Mouse (Mus musculus) left cerebral cortex, postnatal 36 days (tissue): ENCODE measurements around the gene Gng7. TPM values are rescaled to one million over a fixed set of nuclear protein-coding genes. Genes with fewer than 3 reads are reported as not detected.

ENCODE experiments used
- DNase-seq, 2 experiments: peaks; one replicate each; pipeline ENCODE4 v3.0.0; 2021 to 2022; ENCODE audit warnings: low spot score in 2 of 2, mixed read lengths in 1 of 2
- intact Hi-C: fragments of 180-260 bp; cut with DNase I; formaldehyde crosslinking; loops from one replicate; pipeline ENCODE4 v1.15.1; 2025
- total RNA-seq, 2 experiments: library from RNA; stranded (reverse); gene quantifications; 2 replicates each; pipeline ENCODE4 v1.2.3; 2021

The Gng7 gene
- total RNA-seq, 2 experiments from 2014 or later = 97.9 to 136 TPM

DNA sequence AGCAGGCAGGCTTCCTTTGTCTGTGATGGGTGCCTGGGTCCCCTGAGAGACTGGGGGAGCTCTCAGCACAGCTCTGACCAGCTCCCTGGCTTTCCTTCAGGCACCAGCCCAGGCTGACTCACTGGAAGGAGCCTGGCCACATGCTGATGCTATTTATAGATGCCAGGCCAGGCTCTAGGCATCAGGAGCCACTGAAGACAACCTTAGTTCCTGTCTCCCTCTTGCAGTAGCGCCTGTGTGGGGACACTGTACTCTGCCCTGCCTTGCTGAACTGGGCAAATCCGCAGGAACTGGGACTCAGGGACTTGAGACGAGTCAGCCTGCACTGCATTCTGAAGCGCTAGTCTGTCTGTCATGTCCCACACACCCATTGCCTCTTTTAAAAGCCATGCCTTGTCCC lies 12.6 kb upstream of the Gng7 start:
- peak in 1 of 2 experiments; percentile 37 for DNase-seq
- intact Hi-C loops = no loop called here

DNA sequence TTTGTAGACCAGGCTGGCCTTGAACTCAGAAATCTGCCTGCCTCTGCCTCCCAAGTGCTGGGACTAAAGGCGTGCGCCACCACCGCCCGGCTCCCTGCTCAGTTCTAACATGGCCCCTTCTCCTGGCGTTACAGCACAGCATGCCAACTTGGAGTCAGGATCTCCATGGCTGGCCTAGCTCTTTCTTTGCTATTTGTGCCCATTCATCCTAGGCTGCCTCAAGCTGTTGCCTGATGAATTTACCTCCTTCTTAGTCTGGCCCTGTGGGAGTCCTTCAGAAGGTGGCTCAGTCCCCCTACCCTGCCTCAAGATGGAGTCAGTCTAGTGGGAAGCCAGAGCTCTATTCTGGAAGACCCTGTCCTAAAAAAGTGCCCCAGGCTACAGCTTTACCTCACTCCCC lies 12.1 kb upstream of the Gng7 start:
- no peak for DNase-seq
- intact Hi-C loops = no loop called here

DNA sequence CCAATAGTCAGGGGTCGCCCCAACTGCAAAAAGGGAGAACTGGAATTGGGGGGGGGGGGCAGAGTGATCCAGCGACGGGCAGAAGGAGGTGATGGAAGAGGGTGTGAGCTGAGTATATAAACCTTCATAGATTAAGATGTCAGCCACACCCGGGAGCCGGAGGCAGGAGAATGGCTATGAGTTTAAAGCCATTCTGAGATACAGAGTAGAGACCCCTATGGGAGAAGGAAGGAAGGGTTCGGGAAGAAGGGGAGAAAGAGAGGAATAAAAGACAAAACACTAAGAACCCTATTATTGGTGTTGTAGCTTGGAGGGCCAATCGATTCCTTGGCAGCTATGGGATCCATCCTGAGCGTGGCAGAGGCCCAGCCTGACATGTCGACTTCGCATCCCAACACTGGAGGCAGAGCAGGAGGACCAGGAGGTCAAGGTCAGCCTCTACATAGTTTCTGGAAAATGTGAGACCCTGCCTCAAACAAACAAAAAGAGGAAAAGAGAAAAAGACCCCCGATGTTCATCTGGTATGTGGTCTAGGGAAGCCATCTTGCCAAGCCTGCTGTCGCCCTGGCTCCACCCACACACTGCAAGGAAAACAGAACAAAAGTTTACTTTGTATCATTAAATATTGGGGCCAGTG lies 11.0 kb upstream of the Gng7 start, which contains the start of gene Diras1:
Gene Diras1, minus strand, starts transcription at position 24 of the 637 bp plus-strand sequence.
- intact Hi-C loops = no loop called here

DNA sequence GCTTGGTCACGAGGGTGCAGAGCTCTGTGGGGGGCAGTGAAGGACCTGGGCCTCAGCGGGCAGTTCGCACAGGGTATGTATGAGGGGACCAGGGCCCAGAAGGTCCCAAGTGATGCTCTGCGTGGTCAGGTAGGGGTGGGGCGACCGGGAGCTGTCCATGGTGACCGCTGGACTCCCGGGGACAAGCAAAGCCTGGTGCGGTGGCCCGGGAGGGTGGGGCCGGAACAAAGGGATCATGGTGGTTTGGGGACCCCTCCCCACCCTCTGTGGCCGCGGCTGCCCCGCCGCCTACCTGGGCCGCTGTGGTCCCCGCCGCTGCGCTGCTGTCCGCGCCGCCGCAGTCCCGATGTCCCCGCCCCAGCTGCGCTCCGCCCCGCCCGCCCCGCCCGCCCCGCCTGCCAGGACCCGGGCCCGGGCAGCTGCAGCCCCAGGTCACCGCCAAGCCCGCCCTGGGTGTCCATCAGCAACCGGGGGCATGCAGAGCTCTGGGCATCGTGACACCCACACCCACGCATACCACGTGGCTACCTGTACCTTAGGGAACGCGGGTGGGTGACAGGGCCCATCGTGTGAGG lies 10.4 kb upstream of the Gng7 start:
- intact Hi-C loops = no loop called here
- DNase-seq = peak in 1 of 2 experiments; percentile 53

More for the DNA sequence above, 11.0 kb upstream of the Gng7 start, which contains the start of gene Diras1:
- no peak for DNase-seq

DNA sequence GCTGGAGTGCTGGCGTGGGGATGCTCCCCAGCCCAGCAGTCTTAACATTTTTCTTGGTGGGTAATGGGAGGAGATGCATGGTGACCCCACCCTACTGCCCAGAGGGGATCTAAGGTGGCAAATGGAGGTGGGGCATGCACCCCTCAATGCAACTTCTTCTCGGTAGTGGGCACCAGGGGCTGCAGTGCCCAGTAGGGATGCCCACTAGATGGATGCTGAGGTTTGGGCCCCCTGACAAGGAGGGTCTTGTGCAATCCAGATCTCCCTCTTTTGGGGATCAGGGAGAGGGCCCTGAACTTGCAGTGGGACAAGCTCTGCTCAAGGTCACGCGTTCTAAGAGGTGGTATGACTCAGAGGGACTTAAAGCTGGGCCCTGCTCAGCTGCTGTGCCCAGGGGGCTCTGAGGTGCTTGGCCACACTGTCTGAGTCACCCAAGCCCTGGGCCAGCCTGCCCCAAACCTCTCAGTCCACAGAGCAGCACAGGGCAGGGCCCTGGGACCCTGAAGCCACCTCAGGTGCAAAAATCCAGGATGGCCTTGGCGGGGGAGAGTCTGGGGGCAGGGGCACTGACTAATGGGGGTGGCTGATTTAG lies 9.7 kb upstream of the Gng7 start:
- DNase-seq = no peak
- intact Hi-C loops = no loop called here

DNA sequence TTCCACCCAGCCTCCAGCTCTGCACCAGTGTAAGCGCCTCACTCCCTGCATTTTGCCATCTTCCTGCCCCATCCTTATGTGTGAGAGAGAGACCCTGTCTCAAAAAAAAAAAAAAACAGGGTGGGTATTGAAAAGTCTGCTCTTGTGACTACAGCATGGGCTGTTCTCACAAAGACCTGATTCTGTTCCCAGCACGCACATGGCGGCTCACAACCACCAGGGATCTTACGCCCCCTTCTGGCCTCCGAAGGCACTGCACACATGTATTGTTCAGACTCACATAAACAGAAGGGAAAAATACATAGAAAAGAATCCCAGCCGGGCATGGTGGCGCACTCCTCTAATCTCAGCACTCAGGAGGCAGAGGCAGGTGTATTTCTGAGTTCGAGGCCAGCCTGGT lies 8.0 kb upstream of the Gng7 start:
- DNase-seq = no peak
- intact Hi-C loops = no loop called here

DNA sequence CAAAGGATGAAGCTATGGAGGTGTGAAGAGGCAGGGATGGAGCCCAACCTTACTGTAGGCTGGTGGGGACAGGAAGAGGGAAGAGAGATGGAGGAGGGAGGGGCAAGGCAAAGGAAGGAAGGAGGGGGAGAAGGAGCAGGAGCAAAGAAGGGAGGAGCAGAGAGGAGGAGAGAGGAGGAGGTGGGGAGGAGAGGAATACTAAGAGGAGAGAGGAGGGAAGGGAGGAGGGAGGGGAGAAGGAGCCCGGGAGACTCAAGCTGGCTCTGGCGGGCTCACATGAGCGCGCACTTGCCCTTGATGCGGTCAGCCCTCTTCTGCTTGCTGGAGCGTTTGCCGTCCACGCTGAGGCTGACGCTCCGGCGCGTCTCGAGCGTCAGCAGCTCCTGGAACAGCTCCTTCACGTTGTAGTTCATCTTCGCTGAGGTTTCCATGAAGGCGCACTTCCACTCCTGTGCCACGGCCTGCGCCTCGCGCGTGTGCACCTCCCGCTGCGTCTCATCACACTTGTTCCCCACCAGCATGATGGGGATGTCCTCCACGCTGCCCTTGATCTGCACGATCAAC lies 6.9 kb upstream of the Gng7 start:
- intact Hi-C loops = no loop called here
- peak in 1 of 2 experiments; percentile 30 for DNase-seq

DNA sequence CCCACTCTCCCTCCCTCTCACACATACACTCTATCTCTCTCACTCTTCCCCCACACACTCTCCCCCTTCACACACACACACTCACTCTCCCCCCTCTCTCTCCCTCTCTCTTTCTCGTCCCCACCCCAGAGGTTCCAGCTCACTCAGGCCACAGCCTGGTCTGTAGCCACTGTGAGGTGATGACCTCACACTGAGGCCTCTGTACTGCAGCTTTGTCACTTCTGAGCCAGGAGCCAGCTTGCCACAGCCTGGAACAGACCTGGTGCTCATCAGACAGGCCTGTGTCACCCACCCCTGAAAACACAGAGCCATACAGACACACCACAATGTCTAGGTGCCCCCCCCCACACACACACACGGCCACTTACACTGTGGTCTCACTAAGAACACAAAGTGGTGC lies 5.5 kb upstream of the Gng7 start:
- no peak for DNase-seq
- intact Hi-C loops = no loop called here

DNA sequence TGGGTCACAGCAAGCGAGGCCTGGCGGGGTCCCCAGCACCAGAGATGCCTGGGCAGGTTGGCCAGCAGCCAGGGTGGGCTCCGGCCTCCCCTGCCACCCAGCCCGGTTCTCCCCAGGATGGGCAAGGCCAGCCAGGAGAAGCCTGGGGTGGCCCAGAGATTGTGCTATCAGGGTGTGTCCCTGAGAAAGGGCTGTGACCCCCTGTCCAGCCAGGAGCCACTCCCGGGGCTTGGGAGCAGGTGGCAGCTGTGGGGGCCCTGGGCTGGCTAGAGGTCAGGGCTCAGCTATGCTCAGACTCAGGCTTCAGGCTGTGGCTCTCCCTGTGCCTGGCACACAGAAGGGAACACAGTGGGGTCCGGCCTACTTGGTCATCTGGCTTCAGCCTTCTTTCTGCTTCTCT lies 4.9 kb upstream of the Gng7 start:
- intact Hi-C loops = no loop called here
- DNase-seq = no peak

DNA sequence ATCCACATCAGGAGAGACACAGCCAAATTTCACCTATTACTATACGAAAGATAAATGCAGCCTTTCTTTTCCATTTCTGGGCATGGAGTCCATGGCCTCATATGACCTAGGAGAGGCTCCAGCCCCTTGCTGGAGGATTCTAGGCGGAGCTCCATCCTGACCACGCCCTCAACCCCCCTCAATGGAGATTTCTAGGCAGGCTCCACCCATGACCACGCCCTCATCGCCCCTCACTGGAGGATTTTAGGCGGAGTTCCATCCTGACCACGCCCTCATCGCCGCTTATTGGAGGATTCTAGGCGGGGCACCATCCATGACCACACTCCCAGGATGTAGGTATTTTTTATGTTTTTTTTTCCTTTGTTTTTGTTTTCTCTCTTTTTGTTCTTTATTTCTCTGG lies 3.6 kb upstream of the Gng7 start:
- DNase-seq = no peak
- intact Hi-C loops = no loop called here

DNA sequence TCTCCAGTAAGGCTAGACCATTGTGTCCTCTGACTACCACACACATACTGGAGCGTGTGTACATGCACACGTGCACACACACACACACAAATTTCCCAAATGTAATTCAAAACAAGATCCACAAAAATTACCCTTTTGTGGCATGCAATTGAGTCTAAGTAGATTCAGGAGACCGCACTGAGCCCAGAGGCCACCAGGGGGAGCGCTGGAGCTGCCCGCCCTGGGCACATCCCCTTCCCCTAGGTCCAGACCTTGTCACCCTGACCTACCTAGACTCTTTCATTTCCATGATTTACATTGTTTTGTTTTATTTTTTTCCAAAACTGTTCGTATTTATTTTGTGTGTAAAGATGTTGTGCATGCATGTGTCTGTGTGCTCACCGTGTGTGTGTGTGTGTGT lies 1.9 kb upstream of the Gng7 start:
- intact Hi-C loops = no loop called here
- DNase-seq = no peak

DNA sequence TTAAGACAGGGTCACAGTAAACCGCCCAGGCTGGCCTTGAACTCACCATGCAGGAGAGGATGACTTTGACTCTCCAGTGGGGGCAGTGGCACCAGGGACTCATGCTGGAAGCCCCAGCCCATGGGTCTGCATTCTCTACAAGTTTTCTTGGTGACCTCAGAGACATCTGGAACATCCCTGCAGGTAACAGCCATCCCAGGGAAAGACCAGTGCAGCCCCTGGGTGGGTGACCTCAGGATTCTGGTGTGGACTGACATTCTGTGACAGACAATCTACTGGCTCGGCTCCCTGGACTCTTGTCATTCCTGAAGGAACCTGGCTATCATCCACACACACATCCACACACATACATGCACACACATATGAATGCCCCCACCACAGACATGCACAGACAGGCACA lies 921 bp upstream of the Gng7 start:
- intact Hi-C loops = no loop called here
- no peak for DNase-seq

DNA sequence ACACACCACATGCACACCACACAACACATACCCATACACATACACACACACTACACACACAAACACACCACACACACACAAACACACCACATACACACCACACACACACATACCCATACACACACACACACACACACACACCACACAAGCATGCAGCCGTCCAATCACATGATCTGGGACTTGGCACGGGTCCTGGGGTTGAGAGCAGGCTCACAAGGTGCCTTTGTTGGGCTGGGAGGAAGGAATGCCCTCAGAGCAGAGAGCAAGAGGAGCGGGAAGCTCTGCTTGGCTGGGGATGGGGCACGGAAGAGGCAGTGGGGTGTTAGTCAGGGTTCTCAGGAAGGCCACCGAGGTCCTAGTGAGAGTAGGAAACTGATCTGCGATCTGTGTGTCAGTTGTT lies 3.9 kb downstream of the Gng7 start:
- intact Hi-C loops = no loop called here
- no peak for DNase-seq

DNA sequence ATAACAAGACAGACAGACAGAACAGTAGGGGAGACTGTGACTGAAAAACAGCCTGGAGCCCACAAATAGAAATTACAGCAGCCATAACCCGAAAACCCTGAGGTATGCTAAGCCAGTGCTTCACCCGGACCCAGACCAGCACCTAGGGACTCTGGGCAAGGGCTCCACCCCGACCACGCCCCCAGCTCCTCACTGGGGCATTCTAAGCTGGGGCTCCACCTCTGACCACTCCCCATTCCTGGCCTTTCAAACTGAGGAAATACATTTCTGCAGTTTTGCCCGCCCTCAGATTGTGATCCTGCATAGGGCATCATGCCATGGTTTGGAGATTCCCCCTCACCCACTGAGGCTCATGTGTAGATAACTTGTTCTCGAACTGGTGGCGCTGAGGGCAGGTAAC lies 7.5 kb downstream of the Gng7 start:
- DNase-seq = no peak
- intact Hi-C loops = no loop called here

DNA sequence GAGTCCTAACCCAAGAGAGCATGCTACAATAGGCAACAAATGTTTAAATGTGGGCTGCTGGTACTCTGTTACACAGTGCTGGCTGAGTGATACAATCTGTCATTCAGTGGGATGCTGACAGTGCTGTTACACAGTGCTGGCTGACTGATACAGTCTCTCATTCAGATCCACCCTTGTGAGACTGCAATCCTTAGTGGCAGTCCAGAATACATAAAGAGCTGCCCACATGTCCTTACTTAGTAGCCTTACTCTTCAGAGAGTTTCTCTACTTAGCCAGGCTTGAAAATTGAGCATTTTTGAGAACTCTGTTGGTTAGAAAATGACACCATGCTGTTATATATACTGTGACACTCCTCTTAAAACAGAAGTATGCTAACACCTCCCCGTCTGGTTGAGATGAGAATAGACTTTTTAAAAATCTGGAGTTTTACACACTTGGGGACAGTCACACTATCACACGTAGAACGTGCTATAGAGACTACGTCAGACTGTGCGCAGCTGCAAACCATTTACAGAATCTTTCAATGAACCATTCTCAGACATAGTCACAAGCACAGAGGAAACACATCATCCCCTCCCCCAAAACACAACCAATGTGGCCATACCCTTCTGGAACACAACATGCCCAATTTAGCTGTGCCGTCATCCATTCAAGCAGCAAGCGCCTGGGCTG lies 8.6 kb downstream of the Gng7 start:
- intact Hi-C loops = no loop called here
- DNase-seq = peak in 1 of 2 experiments; percentile 54

DNA sequence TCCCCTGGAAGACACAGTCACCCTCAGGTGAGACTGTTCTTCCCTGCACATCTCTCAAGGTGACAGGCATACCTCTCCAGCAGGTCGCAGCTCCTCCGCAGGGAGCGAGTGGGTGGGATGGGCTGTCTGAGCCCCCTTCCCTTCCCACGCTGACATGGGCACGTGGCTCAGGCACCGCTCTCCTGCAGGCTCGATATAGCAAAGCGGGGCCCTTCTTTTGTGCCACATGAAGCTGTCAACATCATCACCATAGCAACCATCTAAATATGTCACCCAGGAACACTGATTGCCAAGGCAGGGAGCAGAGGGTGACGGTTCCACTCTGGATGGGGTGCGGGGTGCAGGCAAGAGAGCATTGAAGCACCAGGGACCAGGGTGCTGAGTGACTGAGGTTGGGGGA lies 13.6 kb downstream of the Gng7 start:
- DNase-seq = peak in 1 of 2 experiments; percentile 52

DNA sequence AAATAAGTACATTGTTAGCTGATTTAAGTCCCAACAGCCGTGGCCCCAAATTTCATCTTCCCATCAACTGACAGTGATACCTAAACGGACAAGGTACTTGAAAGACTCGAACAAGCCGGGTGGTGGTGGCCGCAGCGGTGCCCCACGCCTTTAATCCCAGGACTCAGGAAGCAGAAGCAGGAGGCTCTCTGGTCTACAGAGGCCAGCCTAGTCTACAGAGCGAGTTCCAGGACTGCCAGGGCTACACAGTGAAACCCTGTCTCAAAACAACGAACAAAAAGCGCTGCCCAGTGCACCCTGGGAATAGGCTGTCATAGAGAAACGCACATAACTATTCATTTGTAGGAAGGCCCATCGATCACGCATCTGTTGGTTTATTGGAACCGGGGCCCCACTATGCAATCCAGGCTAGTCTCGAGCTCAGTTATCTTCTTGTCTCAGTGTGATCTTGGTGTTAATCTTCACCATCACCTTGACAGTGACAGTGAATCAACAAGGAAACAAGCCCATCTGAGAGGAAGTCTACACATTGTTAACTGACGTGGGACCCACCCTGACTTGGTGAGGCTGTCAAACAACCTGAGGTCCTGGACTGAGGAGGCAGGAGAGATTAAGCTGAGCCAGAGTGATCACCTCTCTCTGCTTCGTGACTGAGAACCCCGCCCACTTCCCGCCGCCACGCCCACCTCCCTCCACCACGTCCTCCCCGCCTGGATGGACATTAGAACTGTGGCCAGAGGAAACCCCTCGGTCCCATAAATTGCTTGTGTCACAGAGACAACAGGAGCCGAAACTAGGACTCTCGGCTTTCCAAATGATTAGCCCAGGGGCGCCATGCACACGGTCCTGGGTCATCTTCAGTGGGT lies 14.3 kb downstream of the Gng7 start:
- no peak for DNase-seq
- intact Hi-C loops = no loop called here

More for the DNA sequence above, 13.6 kb downstream of the Gng7 start:
- intact Hi-C loops = no loop called here

DNA sequence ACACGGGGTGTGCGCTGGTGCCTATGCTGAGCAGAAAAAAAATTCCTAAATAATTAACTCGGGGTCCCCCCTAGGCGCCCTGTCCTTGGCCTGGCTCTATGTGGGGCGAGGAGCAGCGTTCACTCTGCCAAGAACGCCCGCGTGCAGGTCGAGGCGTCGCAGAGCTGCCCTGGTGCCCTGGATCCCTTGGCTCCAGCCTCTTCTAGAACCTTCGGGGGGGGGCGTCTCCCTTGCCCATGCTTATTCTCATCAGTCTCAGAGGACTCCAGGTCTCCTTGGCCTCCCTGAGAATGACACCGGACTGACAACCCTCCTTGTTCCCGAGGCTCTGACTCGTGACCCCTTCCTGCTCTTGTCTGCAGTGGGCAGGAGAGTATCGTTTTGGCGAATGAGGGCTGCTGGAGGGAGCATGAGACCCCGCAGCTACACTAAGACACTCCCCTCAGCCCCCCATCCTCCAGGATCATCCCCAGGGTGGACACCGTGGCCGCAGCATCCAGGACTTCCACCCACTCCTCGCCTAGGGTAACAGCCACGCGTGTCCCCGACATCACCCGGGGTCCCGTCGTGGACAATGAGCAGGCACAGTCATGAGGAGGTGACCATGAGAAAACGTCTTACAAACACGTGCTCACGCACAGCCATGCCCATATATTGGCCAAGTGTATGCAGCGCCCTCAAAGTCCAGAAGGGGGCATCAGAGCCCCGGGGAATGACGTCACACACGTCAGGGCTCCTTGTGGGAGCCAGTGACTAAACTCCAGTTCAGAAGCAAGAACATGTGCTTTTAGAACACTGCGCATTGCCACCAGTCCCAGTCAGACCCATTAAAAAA lies 15.2 kb downstream of the Gng7 start:
- DNase-seq = peak; percentile 83 to 86
- intact Hi-C loops = loop anchor here (2.0 to 10.0 kb wide), 4 partner anchors 41 to 245 kb away; partner anchors contain the start of genes Dot1l and Oaz1
